Mouse (Mus musculus): ENCODE results near the gene Slc25a4. TPM values are rescaled to one million over a fixed set of nuclear protein-coding genes. Genes with fewer than 3 reads are reported as not detected.
"Not testable (repeated sequence)": the region's sequence is repeated elsewhere in the genome, so short reads cannot be mapped to it uniquely, and the experiment has no call there.

Slc25a4 gene
- 274 and 292 TPM in 2 replicates for polyA plus RNA-seq (2015; fragmentation: Nextera tagmentation; extraction: Ambion mirVana)

- peak; percentile 91 for DNase-seq (ENCODE audit: low spot score)
These were observed at the start of gene Slc25a4 for GRCm38 (mm10) chr8:46210404-46211315. TSS of gene Slc25a4 (minus strand) at chr8:46211284.

DNA sequence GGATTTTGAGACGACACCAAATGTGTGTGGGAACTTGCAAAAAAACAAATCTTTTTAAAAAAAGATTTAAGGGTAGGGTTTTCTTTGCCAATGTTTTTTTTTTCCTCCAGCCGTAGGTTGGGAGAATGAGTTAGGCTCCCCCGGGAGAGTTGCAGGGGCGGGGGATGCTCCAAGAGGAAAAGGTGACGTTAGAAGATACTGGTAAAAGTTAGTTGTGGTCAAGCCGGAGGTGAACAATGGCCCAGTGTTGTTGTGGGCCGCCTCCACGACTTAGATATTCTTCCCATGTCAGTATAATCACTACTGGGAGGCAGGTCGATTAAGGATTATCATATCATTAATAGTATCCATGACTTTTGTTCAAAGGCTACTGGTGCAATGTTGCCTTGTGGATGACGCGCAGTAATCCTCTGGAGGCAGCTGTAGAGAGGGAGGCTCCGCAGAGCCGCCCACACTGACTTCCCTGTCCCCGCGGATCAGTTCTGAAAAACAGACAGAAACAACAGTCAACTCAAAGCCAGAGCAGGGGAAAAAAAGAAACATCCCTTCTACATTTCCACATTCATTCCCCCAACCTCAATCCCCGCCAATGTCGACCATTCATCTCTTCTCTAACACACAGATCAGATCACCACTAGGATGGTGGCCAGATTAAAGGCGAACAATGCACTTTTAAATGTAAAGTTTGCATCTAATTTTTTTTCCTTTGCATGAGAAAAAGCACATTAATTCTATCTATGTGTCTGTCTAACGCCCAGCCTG, 47.0 kb upstream of the Slc25a4 start:
- no peak for DNase-seq (ENCODE audit: low spot score)

DNA sequence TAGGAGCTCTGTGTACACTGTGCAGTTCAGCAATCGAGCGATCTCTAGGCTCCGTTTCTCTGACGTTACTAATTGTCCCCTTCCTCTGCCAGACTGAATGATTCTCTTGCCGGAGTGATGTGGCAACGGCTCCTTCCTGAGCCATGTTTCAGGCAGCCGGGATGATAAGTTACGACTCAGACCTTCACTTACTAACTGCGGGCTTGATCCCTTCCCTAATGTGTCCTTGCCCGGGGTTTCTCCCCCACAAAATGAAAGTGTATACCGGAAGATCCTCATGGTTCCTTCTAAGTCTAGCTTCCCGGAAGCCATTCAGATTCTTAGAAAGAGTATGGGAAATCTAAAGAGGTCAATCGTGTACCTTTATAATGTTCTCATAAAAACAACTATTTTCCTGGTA, 41.4 kb upstream of the Slc25a4 start:
- no peak for DNase-seq (ENCODE audit: low spot score)

GRCm38 (mm10) chr8:46251561-46251960, 40.5 kb upstream of the Slc25a4 start:
- no peak for DNase-seq (ENCODE audit: low spot score)

DNA sequence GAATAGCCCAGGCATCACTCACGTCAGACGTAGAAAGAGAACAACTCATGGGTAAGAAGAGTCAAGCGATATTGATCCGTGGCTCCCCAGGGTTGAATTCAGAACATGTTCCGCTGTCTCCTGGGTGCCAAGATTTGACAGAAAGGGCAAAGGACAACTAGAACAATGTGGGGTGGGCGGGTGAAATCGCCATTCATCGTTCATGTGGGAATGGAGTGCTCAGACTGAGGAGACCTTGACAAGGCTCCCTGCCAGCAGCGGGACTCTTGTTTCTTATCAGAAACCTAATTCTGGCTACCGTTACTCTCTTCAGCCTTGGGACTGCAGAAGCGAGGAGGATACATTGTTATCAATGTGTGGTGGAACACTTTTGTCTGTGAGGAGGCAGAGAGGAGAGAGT, 35.3 kb upstream of the Slc25a4 start:
- DNase-seq (ENCODE audit: low spot score): no peak

DNA sequence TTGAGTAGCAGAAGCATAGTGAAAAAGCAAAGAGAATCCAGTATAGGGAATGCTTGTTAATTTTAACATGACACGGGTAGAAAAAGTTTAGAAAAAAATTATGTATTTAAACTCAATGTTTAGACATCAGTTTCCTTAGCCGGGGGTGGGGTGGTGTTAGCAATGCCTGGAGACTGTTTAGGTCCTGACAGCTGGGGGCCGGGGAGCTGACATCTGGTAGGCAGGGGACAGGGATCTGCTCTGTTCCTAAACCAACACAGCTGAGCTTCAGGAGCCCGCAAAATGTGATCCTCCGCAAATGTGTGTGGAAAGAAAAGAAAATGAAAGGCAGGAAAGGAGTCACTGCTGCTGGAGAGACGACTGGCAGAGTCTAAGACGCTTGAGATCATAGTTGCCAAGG, 31.9 kb upstream of the Slc25a4 start:
- no peak for DNase-seq (ENCODE audit: low spot score)

DNA sequence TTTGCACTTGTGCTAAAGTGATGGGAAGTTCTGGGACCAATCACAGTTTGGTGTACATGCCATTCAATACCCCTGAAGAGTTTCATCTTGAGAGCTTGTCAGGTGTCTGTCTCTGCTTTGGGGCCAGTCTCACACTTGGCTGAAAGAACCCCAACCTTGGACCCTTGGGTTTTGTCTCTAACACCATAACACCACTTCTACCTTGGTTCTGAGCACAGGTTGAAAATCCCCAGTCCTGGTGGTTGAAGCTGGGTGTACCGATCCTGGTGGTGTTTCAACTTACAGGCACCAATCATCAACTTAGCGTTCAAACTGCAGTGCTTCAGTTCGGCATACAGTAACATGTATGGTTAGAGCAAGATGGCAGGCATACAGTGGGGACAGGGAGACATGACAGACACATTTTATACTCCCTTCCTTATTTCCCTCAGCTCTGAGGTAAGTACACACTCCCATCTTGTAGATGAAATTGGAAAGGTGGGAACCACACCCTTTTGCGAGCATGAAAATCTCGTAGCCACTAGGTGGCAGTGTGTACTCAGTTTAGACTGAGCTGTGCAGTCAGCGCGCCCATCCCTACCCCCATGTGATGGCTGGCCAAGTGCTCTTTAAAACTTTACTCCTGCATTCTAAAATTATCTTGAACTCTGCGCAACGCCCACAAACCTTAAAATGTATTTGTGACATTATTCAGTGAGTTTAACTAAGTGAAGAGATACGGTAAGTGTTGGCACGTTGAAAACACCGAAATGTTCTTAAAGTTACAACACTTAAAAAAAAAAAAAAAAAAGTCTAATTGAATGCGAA, 30.7 kb upstream of the Slc25a4 start:
- DNase-seq (ENCODE audit: low spot score): peak; percentile 64

DNA sequence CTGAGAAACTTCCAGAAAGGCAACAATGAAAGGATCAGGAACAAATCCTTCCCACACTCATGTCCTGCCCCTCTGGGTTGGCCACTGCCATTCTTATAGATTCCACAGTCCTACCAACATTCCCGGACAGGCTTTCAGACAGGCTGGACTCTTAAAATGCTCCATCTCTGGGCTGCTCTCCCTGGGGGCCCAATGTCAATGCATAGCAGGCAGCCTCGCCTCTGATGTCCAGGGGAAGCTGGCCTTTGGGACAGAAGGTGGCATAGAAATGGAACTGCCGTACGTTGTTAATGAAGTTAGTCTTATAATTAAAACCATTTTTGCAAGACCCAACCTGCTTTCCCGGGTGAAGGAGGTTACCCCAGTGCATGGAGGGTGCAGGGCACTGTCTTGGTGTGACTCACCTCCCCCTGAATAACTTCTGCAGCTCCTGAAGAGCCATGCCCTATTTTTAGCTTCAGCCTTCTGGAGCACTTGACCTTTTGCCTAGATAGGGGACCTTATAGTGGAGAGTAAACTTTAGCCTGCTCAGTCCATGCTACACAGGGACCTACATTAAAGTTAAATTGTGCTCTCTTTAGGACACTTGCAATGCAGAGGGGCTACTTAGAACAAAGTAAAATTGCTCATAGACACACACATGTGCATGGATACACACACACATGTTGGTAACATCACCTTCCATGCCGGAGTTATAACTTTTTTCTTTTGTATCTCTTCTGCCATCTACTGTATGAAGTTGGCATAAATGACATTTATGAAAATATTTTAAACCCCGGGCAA, 25.5 kb upstream of the Slc25a4 start:
- peak; percentile 15 for DNase-seq (ENCODE audit: low spot score)

GRCm38 (mm10) chr8:46234736-46235135, 23.7 kb upstream of the Slc25a4 start:
- no peak for DNase-seq (ENCODE audit: low spot score)

- DNase-seq (ENCODE audit: low spot score): no peak
These were observed 21.7 kb upstream of the Slc25a4 start for GRCm38 (mm10) chr8:46232798-46233197.

GRCm38 (mm10) chr8:46231968-46232367, 20.9 kb upstream of the Slc25a4 start:
- DNase-seq (ENCODE audit: low spot score): not testable (repeated sequence)

DNA sequence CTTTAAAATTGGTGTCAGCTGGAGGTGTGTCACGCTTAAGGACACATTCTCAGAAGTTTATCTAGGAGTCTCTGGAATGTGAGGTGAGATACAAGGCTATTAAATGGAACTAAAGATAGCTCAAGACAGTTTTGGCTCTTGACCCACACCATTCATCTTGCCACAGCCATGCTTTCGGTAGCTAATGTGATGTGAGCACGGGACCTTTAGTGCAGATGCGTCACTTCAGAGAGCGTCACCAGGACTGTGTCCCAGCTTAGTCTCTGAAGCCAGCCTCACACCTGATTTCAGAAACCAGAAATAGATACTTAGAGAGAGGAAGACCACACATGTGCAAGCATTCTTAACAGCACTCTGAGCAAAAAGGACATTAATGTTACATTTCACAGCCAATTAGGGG, 15.5 kb upstream of the Slc25a4 start:
- DNase-seq (ENCODE audit: low spot score): no peak

DNA sequence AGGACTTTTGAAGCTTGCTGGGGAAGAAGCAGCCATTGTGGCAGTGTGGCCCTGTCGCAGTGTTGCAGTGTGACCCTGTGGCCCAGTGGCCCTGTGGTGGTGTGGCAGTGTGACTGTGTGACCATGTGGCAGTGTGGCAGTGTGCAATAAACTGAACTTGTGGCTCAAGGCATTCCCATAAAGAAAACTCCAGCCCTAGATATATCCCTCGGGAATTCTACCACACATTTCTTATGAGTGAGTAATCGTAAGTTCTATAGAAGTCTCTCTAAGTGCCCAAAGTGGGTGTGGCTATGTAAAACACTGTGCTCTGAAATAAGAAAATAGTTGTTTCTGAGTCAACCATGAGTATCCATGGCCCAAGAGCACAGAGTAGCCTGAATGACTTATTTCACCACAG, 14.4 kb upstream of the Slc25a4 start:
- no peak for DNase-seq (ENCODE audit: low spot score)

DNA sequence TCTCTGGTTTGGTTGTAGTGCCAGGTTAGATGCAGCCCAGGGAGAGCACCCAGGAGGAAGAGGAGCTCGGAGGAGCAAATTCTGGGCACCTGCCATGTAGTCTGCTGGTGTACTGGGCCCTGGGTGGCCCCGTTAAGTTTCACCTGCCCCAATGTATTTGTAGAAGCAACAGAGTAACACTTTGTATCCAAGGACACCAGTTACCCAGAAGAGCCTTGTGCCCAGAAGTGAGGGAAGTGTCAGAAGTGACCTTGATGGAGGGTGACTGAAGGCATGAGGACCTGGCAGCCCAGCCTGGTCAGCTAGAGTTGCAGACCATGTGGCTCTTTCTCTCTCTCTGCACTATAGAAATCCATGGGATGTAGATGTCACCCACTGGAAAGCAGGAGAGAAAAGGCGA, 9.5 kb upstream of the Slc25a4 start:
- DNase-seq (ENCODE audit: low spot score): no peak

GRCm38 (mm10) chr8:46216838-46217237, 5.8 kb upstream of the Slc25a4 start:
- DNase-seq (ENCODE audit: low spot score): no peak

GRCm38 (mm10) chr8:46213971-46214480, 2.9 kb upstream of the Slc25a4 start:
- no peak for DNase-seq (ENCODE audit: low spot score)

DNA sequence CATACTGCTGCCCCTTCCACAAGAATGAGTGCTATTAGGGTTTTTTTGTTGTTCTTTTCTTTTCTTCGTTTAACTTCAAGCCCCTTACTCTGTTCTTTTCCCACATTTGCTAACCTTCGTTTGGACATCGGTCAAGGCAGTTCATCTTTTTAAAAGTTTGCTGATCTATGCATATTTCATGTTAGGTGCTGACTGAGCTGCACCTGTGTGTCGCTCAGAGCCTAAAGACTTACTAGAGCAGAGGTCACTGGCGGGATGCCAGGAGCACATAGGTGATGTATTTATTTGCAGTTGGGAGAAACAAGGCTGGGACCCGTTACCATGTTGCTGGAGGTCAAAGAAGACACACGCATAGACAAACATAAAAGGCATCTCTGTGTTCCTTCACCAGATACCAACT, 1.1 kb upstream of the Slc25a4 start:
- DNase-seq (ENCODE audit: low spot score): no peak

- DNase-seq (ENCODE audit: low spot score): no peak
These were observed 557 bp upstream of the Slc25a4 start for GRCm38 (mm10) chr8:46211611-46212071.

DNA sequence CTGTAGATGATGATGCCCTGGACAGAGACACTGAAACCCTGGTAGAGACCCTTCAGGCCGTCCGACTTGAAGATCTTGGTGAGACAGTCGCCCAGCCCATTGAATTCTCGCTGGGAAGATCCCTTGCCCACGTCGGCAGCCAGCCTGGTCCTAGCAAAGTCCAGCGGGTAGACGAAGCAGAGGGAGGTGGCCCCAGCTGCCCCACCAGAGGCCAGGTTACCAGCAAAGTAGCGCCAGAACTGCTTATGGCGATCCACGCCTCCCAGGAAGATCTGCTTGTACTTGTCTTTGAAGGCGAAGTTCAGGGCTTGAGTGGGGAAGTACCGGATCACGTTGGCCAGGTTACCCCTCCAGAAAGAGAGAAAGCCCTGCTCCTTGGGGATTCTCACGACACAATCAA, 2.0 kb downstream of the Slc25a4 start:
- no peak for DNase-seq (ENCODE audit: low spot score)

DNA sequence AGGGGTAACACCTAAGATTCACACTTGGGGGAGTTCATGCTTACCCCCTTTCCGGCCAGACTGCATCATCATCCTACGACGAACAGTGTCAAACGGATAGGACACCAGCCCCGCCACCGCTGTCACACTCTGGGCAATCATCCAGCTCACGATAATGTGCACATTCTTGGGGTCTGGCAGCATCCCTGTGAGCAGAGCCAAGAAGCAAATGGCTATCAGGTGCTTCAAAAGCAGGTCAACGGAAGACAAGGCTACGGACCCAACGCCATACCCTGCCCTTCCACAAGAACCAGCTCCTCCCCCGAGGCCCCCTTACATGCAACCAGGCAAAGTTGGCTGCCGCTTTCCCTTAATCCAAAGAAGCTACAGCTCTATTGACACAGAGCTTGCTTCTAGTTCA, 2.7 kb downstream of the Slc25a4 start:
- no peak for DNase-seq (ENCODE audit: low spot score)
